Mouse (Mus musculus): Measurements from ENCODE around the gene Lrrtm4.

DNA sequence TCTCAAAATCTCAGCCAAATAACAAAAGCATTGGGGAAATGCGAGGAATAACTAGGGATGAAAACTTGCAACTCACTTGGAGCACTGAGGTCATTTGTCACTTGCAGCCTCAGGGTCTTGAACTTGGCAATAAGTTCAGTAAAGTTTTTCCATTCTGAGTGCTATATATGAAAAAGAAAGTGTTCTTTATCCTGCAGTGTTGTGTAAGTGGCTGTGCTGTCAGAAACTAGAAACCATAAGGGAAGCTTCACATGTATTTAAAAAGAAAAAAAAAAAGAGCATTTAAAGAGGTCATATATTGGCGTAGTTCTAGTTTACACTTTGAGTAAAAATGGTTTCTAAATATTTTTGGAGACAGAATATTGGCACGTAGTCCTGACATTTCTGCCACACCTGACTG is 313.1 kb downstream of the Lrrtm4 start:
- no peak for TF ChIP-seq CTCF (IDR thresholded peaks at IDR 0.05; ENCODE audit: low read depth)
- TF ChIP-seq EP300 (IDR thresholded peaks at IDR 0.05; ENCODE audit: low read depth), result no peak

All from heart, postnatal 0 days (tissue).